Mouse (Mus musculus) forebrain, embryonic 10.5 days (tissue): ENCODE results near the gene Rad51d. TPM values are rescaled to one million over a fixed set of nuclear protein-coding genes. Genes with fewer than 3 reads are reported as not detected.

ENCODE experiments used
- DNase-seq: peaks from one replicate; pipeline ENCODE4 v3.0.0-alpha.2; 2017; ENCODE audit warnings: low spot score; ENCODE audit errors: extremely low spot score
- H3K27ac ChIP-seq: fragments of 300-500 bp; sonication (generic); 2 replicates; pipeline ENCODE4 v1.5.1; 2016; ENCODE audit warnings: mild to moderate bottlenecking
- H3K27me3 ChIP-seq: fragments of 300-500 bp; sonication (generic); 2 replicates; pipeline ENCODE4 v1.6.1; 2016; ENCODE audit warnings: mild to moderate bottlenecking; ENCODE audit not compliant: poor library complexity, severe bottlenecking
- H3K36me3 ChIP-seq: fragments of 300-500 bp; sonication (generic); replicated peaks from 2 replicates; pipeline ENCODE4 v1.6.1; 2016; ENCODE audit warnings: mild to moderate bottlenecking, moderate library complexity
- H3K4me1 ChIP-seq: fragments of 300-500 bp; sonication (generic); 2 replicates; pipeline ENCODE4 v1.6.1; 2016
- H3K4me3 ChIP-seq: fragments of 300-500 bp; sonication (generic); 2 replicates; pipeline ENCODE4 v1.5.1; 2016; ENCODE audit warnings: mild to moderate bottlenecking, moderate library complexity
- H3K9me3 ChIP-seq: fragments of 300-500 bp; sonication (generic); 2 replicates; pipeline ENCODE4 v1.6.1; 2016; ENCODE audit warnings: mild to moderate bottlenecking, moderate library complexity
- WGBS: fragments of 180-500 bp; shearing (Covaris S2); methylation state at CpG from one replicate; pipeline ENCODE4 v1.1.7; 2016; 5-methylcytosine and 5-hydroxymethylcytosine counted together
- polyA plus RNA-seq: library from polyadenylated mRNA; unstranded; fragments of >200 nt; fragmentation: Nextera tagmentation; extraction: Ambion mirVana; gene quantifications from 2 replicates; pipeline ENCODE4 v1.2.1, GENCODE M21; 2016

Gene Rad51d
- polyA plus RNA-seq, 1 experiment from 2014 or later = 18.0 TPM

DNA sequence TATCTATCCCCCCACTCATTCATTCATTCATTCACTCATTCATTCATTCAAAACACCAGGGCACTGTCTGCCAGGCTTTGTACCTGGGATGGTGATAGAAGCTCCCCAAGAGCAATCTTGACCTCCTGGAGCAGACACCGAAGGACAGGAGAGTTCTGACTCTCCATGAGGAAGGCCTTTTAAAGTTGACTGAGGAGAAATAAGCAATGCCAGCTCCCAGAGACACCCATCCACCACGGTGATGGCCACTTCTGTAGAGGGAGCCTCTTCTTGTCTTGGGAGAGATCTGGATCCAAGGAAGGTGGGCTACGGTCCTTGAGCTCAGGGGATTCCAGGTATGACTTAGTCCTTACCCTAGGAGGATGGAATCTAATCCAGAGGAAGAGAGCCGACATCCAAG, 19.8 kb upstream of the Rad51d start, which contains the start of gene Unc45b:
Gene Unc45b (plus strand): TSS at position 301 of the 400 bp plus-strand sequence.
- Histone ChIP-seq H3K27me3 (peaks cover 38% of the 10 kb centered on the region), H3K36me3 (peaks cover 22% of the 10 kb centered on the region), H3K4me1 (peaks cover 20% of the 10 kb centered on the region), H3K9me3 (no peaks in the 10 kb centered on the region), H3K27ac (no peak within 1 kb of the TSS), H3K4me3 (no peak within 1 kb of the TSS)
- WGBS = 84% methylated on average over 4 of the region's 4 CpGs
- DNase-seq = no peak

DNA sequence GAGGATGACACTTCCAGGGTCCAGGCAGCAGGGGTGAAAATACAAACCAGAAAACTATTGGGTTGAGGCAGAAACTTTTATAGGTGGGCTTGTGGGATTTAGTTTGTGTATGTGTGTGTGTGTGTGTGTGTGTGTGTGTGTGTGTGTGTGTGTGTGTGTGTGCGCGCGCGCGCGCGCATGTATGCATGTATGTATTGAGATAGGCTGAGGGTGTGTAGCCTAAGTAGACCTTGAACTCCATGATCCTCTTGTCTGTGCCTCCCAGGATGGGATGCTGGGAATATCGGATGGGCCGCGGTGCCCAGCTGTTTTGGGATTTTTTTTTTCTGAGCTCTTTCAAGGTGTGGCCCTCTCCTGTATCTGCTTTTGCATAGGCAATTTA, 18.2 kb upstream of the Rad51d start:
- Histone ChIP-seq H3K27ac (peak overlapping the region; percentile 89), H3K27me3 (peaks cover 28% of the 10 kb centered on the region), H3K36me3 (peaks cover 38% of the 10 kb centered on the region), H3K4me3 (peak overlapping the region; percentile 90), H3K9me3 (no peaks in the 10 kb centered on the region), H3K4me1 (peaks cover 15% of the 10 kb centered on the region)
- WGBS = 60% methylated on average over 10 of the region's 10 CpGs
- DNase-seq = no peak

DNA sequence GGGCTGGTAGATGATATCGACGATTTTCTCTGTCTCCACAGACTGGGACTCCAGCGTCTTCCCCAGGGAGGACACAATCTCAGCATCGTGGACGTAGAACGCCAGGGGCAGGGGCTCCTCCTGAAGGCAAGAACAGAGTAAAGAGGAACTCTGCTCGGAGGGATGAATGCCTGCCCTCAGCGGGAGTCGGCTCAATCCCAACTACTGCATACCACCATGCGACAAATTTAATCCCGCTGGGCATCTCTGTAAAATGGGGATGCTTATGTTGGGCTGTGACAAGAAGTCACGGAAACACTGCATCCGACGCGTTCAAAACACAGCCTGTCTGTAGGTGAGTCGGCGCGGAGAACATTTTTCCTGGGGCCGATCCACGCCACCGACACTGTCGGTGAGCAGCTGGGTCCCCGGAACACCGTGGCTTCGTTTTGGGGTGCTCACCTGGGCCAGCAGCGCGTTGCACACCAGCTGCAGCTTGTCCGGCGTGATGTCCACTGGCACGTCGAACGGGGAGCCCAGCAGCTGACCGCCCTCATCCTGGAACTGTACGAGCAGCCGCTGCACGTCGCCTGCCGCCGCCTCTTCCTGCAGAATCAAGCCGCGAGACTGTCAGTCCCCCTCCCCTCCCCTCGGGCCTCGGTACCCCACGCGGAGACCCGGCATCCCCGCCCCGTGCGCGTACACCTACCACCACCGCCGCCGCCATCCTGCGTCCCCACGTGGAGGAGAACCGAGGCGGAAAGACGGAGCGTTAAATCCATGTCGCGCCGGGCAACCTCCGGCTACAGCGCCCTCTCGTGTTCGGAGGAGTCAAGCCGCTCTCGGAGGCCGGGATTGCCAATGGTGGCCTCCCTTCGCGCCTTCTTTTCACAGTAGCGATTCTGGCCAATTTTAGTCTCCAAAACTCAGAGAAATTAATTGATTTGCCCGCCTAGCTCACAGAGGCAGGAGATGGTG, 17.5 kb upstream of the Rad51d start, which contains the start of gene Nle1:
Gene Nle1 (minus strand): TSS at position 761 of the 957 bp plus-strand sequence.
- no peaks in the 10 kb centered on the region for H3K9me3 ChIP-seq
- H3K27me3 ChIP-seq = peaks cover 22% of the 10 kb centered on the region
- DNase-seq = peak; percentile 93
- peak within 1 kb of the TSS; percentile 90 for H3K4me3 ChIP-seq
- H3K27ac ChIP-seq = peak within 1 kb of the TSS; percentile 89
- peaks cover 15% of the 10 kb centered on the region for H3K4me1 ChIP-seq
- peaks cover 45% of the 10 kb centered on the region for H3K36me3 ChIP-seq
- 2% methylated on average over 73 of the region's 73 CpGs for WGBS

DNA sequence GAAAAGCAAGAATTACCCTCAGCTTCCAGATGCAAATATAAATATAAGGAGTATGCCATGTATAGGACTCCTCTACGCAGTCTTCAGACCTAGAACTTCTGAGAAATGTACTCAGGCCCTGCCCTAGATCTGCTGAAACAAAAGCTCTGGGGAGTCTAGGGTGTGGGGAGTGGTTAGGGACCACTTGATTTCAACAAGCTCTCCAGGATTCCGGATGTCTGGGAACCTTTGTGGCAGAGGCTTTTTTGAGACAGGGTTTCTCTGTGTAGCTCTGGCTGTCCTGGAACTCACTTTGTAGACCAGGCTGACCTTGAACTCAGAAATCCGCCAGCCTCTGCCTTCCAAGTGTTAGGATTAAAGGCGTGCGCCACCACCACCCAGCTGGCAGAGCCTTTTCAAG, 15.4 kb upstream of the Rad51d start:
- H3K36me3 ChIP-seq = peaks cover 66% of the 10 kb centered on the region
- WGBS = 89% methylated on average over 5 of the region's 5 CpGs
- no peaks in the 10 kb centered on the region for H3K9me3 ChIP-seq
- H3K4me3 ChIP-seq = no peak overlapping the region
- H3K27me3 ChIP-seq = 0 out of 2 replicates have a peak, but pooled peaks cover 7% of the 10 kb centered on the region
- H3K4me1 ChIP-seq = peaks cover 15% of the 10 kb centered on the region
- DNase-seq = no peak
- no peak overlapping the region for H3K27ac ChIP-seq

DNA sequence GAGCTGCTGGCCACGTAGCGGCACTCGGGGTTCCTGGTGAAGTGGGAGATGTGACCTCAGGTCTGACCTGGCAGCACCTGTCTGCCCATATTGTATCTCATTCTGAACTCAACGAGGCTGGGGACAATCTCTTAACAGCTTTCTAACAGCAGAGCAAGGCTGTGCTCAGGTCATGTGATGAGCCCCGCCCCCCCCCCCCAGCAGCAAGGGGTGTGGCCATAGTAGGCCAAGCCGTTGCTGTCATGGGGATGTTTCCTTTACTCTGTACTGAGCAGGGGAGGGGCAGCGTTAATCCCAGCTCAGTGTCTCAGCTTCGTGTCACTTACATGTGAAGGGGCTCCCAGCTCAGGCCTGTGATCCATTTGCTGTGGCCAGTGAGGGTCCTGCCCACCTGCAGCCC, 14.5 kb upstream of the Rad51d start:
- H3K4me1 ChIP-seq = peaks cover 15% of the 10 kb centered on the region
- peaks cover 75% of the 10 kb centered on the region for H3K36me3 ChIP-seq
- H3K4me3 ChIP-seq = no peak overlapping the region
- WGBS = 71% methylated on average over 8 of the region's 8 CpGs
- no peaks in the 10 kb centered on the region for H3K9me3 ChIP-seq
- no peak overlapping the region for H3K27ac ChIP-seq
- 0 out of 2 replicates have a peak, but pooled peaks cover 5% of the 10 kb centered on the region for H3K27me3 ChIP-seq
- DNase-seq = no peak

DNA sequence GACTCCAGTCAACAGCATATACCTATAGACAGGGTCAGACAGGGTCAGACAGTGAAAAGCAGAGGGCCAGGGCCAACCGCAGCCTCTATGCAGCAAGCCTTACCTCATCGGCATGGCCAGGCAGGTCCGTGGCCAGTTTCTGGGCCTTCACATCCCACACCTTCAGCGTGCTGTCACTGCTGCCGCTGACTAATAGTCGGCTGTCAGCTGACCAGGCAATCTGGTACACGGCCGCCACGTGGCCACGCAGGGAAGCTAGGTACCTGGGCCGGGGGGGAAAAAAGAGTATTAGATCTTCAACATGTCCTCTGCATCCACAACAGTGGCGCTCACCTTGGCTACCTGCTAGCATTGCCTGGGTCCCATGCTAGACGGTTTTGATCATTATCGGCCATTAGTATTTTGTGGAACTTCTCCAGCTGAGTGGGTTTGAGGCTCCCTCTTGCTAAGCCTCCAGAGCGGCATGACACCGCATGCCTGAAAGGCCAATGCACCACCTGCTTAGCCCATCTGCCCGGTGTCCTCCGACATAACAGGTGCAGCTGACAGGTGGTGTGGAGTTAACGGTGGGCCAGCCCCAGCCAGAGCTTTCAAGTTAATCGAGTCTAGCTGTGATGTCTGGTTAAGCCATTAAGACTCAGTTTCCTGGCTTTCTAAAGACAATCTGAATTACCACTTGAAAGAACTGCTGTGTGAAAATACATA, 11.3 kb upstream of the Rad51d start:
- H3K9me3 ChIP-seq = no peaks in the 10 kb centered on the region
- no peaks in the 10 kb centered on the region for H3K27me3 ChIP-seq
- 95% methylated on average over 20 of the region's 20 CpGs for WGBS
- H3K27ac ChIP-seq = no peak overlapping the region
- H3K4me1 ChIP-seq = no peaks in the 10 kb centered on the region
- peaks cover 98% of the 10 kb centered on the region for H3K36me3 ChIP-seq
- H3K4me3 ChIP-seq = no peak overlapping the region
- no peak for DNase-seq

DNA sequence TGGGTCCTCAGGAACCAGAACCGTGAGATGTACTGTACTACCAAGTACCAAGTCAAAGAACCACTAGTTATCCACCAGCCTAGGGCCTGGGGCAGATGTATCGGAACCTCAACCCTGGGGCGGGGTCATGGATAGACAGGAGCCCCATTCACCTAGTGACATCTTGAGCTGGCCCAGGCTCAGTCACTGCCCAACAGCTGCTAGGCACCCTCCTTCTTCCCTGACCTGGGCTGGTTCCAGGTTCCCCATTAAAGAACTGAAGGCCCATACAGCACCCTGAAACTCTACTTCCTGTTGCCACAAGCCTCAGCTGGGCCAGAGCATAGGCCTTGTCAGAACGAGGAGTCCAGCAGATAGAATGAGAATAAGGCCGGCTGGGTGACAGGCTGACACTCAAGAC, 9.3 kb upstream of the Rad51d start:
- Histone ChIP-seq H3K27me3 (no peaks in the 10 kb centered on the region), H3K9me3 (no peaks in the 10 kb centered on the region), H3K36me3 (peaks cover 77% of the 10 kb centered on the region), H3K4me3 (no peak overlapping the region), H3K27ac (no peak overlapping the region), H3K4me1 (no peaks in the 10 kb centered on the region)
- 94% methylated on average over 5 of the region's 5 CpGs for WGBS
- DNase-seq = no peak

DNA sequence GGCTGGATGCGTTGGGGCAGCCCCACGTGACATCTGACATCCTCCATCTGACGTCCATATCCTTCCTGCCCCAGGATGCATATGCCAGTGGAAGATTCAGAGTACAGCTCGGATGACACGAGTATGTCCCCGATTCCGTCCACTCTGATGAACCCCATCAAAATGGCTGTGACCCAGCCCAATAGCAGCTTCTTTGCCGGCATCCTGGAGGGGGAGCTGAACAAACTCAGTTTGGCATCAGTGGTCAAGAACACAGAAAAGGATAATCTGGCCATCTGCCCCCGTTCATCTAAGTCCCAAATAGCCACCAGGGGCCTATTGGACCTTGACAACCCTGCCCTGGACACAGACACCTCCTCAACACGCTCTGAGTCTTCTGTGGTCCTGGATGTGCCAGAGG, 7.1 kb upstream of the Rad51d start:
- no peaks in the 10 kb centered on the region for H3K9me3 ChIP-seq
- peaks cover 55% of the 10 kb centered on the region for H3K36me3 ChIP-seq
- H3K27me3 ChIP-seq = no peaks in the 10 kb centered on the region
- H3K27ac ChIP-seq = no peak overlapping the region
- 92% methylated on average over 10 of the region's 10 CpGs for WGBS
- H3K4me3 ChIP-seq = no peak overlapping the region
- no peaks in the 10 kb centered on the region for H3K4me1 ChIP-seq
- DNase-seq = no peak

DNA sequence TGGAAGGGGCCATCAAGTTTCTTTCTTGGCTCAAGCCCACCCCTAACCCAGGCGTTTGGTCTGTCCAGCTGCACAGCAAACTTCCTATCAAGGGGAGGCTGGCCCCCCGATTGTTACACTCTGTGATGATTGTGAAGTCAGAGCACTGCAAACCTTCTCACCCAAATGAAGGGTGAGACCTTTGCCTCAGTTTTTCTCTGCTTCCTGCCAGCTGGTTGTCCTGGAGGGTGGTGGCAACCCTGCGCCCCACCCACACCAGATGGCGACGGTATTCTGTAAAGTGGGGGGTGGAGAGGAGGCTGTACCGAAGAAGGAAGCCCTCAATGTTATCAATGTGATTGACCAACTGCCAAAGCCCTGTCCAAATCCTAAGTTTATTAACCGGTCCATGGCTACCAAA, 1.5 kb upstream of the Rad51d start, which contains the start of gene Fndc8:
Gene Fndc8 (plus strand): TSS at position 189 of the 400 bp plus-strand sequence.
- no peak for DNase-seq
- H3K27ac ChIP-seq = no peak within 1 kb of the TSS
- H3K9me3 ChIP-seq = no peaks in the 10 kb centered on the region
- H3K27me3 ChIP-seq = peaks cover 7% of the 10 kb centered on the region; the same call in 1 of the 2 replicates
- H3K4me3 ChIP-seq = no peak within 1 kb of the TSS
- H3K36me3 ChIP-seq = peaks cover under 1% of the 10 kb centered on the region; the same call in 1 of the 2 replicates
- 72% methylated on average over 7 of the region's 7 CpGs for WGBS
- H3K4me1 ChIP-seq = peaks cover 23% of the 10 kb centered on the region

DNA sequence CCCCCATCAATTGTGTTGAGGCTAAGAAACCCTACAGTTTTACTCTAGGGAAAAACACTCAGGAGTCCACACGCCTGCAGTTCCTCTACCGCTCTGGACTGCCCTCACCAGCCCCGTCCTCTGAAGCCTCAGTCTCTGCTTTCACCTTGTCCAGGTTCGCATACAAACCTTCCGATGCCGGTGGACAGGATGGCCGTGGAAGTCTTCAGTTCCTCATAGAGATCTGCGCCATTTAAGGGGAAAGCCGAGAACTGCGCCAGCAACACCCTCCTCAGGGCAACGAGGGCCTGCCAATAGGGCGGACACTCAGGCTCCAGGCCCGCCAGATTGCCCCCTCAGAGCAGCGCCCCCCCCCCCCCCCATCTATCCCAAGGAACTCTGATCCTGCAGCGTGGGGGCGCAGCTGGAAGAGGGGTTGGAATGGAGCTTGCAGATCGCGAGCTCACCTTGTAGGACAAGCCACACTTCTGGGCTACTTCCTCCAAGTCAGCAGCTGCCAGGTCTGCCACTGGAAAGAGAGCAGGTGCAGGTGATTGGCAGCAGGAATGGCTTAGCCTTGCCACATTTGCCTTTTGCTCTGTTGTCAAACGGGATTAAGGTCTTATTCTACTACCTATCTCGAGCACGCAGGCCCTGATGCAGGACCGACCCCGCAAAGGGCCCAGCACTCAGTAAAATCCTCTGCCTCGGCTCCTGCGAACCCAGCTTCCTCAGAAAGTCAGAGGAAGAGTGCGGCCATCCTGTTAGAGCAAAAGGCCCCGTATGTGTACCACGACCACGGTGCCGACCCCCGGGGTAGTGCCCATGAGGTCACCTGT, 681 bp downstream of the Rad51d start:
- no peak for DNase-seq
- Histone ChIP-seq H3K4me3 (peak overlapping the region; percentile 75), H3K4me1 (peaks cover 23% of the 10 kb centered on the region), H3K27ac (peak overlapping the region; percentile 87), H3K36me3 (peaks cover 4% of the 10 kb centered on the region; the same call in 1 of the 2 replicates), H3K9me3 (no peaks in the 10 kb centered on the region), H3K27me3 (peaks cover 7% of the 10 kb centered on the region; the same call in 1 of the 2 replicates)
- WGBS = 8% methylated on average over 31 of the region's 31 CpGs

DNA sequence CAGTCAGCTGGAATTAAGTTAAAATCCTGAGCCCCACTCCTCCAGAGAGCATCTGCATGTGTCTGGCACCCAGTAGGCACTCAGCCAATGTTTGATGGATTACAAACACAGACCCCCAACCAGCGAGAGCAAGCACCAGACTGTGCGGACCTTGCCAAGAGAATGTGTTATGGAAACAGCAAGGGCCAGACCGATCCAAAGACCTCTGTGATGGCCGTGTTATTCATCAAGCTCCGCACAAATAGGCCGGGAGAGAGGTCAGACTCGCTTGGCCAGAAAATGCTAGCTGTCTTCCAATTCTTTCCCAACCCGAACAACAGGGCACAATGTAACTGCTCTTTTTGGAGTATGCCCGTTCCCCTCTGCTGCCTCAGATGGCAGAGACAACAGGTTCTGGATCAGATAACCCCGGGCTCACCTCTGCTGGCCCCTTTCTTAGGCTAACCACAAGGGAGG, 1.9 kb downstream of the Rad51d start:
- Histone ChIP-seq H3K4me1 (peaks cover 23% of the 10 kb centered on the region), H3K9me3 (no peaks in the 10 kb centered on the region), H3K27me3 (peaks cover 7% of the 10 kb centered on the region; the same call in 1 of the 2 replicates), H3K36me3 (peaks cover 4% of the 10 kb centered on the region; the same call in 1 of the 2 replicates), H3K4me3 (0 out of 2 replicates have a peak overlapping the region, but pooled peaks have one; percentile 75), H3K27ac (no peak overlapping the region)
- no peak for DNase-seq
- 77% methylated on average over 10 of the region's 10 CpGs for WGBS

DNA sequence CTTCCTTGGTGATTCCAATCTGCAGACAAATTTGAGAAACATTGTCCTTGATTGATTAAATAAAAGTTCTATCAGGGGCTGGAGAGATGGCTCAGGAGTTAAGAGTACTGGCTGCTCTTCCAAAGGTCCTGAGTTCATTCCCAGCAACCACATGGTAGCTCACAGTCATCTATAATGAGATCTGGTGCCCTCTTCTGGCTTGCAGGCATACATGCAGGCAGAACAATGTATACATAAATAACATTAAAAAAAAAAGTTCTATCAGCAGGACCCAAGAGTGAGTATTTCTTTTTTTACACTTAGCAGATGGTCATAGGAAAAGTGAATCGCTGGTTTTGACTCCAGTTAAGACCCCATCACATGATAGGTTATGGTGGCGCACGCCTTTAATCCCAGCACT, 3.9 kb downstream of the Rad51d start:
- DNase-seq = no peak

More for the DNA sequence above, 3.9 kb downstream of the Rad51d start:
- Histone ChIP-seq H3K4me3 (no peak overlapping the region), H3K27me3 (0 out of 2 replicates have a peak, but pooled peaks cover 2% of the 10 kb centered on the region), H3K27ac (no peak overlapping the region), H3K4me1 (peaks cover 23% of the 10 kb centered on the region), H3K9me3 (no peaks in the 10 kb centered on the region), H3K36me3 (peaks cover 20% of the 10 kb centered on the region)
- 87% methylated on average over 3 of the region's 3 CpGs for WGBS
